ENCODE assay signal across 28 mouse cellular contexts in genomic region chr6:72223892-72224291, GRCm38 (mm10). TPM values are rescaled to one million over a fixed set of nuclear protein-coding genes. Genes with fewer than 3 reads are reported as not detected.
DNase-seq lines count a peak whose midpoint lies in the region; ATAC-seq and TF ChIP-seq lines count a peak whose summit lies in the region.
"Had no signal": no experiment of that assay in that cellular context is flagged by ENCODE, and none has a peak within 500 bp of the region (broad histone marks: within the 10 kb centered on the region; RNA-seq: fewer than 3 reads in every experiment).

No protein-coding gene starts in this region.

- TF ChIP-seq CTCF in ES-Bruce4 (IDR thresholded peaks at IDR 0.05; ENCODE audit: low read depth, low read length), result no peak

- 59% methylated on average over 6 of the region's 6 CpGs for WGBS in intestine, embryonic 15.5 days
- 59% methylated on average over 6 of the region's 6 CpGs for WGBS in limb, embryonic 12.5 days

- DNase-seq in ES-E14 (ENCODE audit: low read depth, low spot score), result no peak
- no peak for DNase-seq in gastrocnemius, adult 8-10 months (ENCODE audit: low spot score in 2 of 2)
- no peak for DNase-seq in layer of hippocampus, postnatal 36 days
- no peak for DNase-seq in kidney, postnatal 36 days
- DNase-seq: adrenal gland, adult 8-10 months; B cell, adult 2 months; cerebellum, adult 9-10 months; embryo, embryonic 11 days; forebrain, postnatal 0 days; gastrocnemius, postnatal 14 days; kidney, adult 2 months; kidney, postnatal 4 days; liver, postnatal 0 days; lung, postnatal 4 days; retina, postnatal 1 day; right cerebral cortex, postnatal 14 days had no signal

- H3K27ac ChIP-seq in ES-Bruce4 (ENCODE audit: insufficient read depth, low read length) (no peak overlapping the region), ES-E14 (ENCODE audit: insufficient read depth, low read depth, low read length, poor library complexity, severe bottlenecking) (no peak overlapping the region)
- H3K27ac ChIP-seq in intestine, embryonic 15.5 days, result no peak overlapping the region
- H3K27ac ChIP-seq in limb, embryonic 12.5 days, result no peak overlapping the region
- H3K27ac ChIP-seq: embryonic facial prominence, embryonic 13.5 days; hindbrain, embryonic 12.5 days; liver, embryonic 12.5 days; midbrain, embryonic 13.5 days; neural tube, embryonic 15.5 days had no signal

- H3K4me2 ChIP-seq in intestine, embryonic 15.5 days (replicated peaks), result peak overlapping the region; percentile 36; the same call in 1 of the 2 replicates
- H3K4me2 ChIP-seq in limb, embryonic 12.5 days, result no peak overlapping the region
- H3K4me2 ChIP-seq: embryonic facial prominence, embryonic 13.5 days; hindbrain, embryonic 12.5 days; liver, embryonic 12.5 days; midbrain, embryonic 13.5 days; neural tube, embryonic 15.5 days had no signal

- in situ Hi-C loops in ES-E14 (cut with MboI; ENCODE audit: low sequenced_read_pairs in 2 of 2, unreplicated experiment in 2 of 2), result no loop called here

- TF ChIP-seq EP300 in ES-Bruce4 (IDR thresholded peaks at IDR 0.05; ENCODE audit: insufficient read depth, low read depth, low read length), result 0 out of 2 replicates have a peak, but pooled peaks have one; percentile 47

- H3K4me1 ChIP-seq in ES-Bruce4 (ENCODE audit: control insufficient read depth, insufficient read depth, low read length) (no peaks in the 10 kb centered on the region), ES-E14 (ENCODE audit: control insufficient read depth in 2 of 2, insufficient read depth in 2 of 2, low read length in 2 of 2, poor library complexity in 1 of 2) (peaks cover 0 to 5% of the 10 kb centered on the region in 2 experiments; a peak in 1 of 4 replicates)
- peaks cover 49% of the 10 kb centered on the region for H3K4me1 ChIP-seq in intestine, embryonic 15.5 days (replicated peaks)
- H3K4me1 ChIP-seq in limb, embryonic 12.5 days (replicated peaks), result peaks cover 78% of the 10 kb centered on the region

- peak; percentile 72 for ATAC-seq in intestine, embryonic 15.5 days
- ATAC-seq in limb, embryonic 12.5 days (ENCODE audit: insufficient number of reproducible peaks, insufficient read depth, low FRiP score, low TSS enrichment, low read depth), result peak; percentile 28; the same call in 1 of the 2 replicates
- ATAC-seq in monocyte, adult 5-6 weeks (replicated peaks; ENCODE audit: insufficient number of reproducible peaks, low FRiP score, low TSS enrichment, poor library complexity, severe bottlenecking), result no peak
- ATAC-seq: forebrain, postnatal 0 days; liver, embryonic 12.5 days; liver, postnatal 0 days; lung, postnatal 0 days; midbrain, embryonic 13.5 days had no signal

- no peaks in the 10 kb centered on the region; the same call in 1 of the 2 replicates for H3K27me3 ChIP-seq in ES-Bruce4 (ENCODE audit: control insufficient read depth, insufficient read depth, low read length, poor library complexity, severe bottlenecking)
- H3K27me3 ChIP-seq in intestine, embryonic 15.5 days (replicated peaks), result peaks cover 4% of the 10 kb centered on the region
- H3K27me3 ChIP-seq in limb, embryonic 12.5 days, result peaks cover 9% of the 10 kb centered on the region

- H3K9ac ChIP-seq in ES-Bruce4 (ENCODE audit: low read depth, poor library complexity, severe bottlenecking) (no peak overlapping the region), ES-E14 (ENCODE audit: insufficient read depth, low read depth, low read length, poor library complexity, severe bottlenecking) (no peak overlapping the region)
- H3K9ac ChIP-seq in intestine, embryonic 15.5 days, result no peak overlapping the region
- no peak overlapping the region for H3K9ac ChIP-seq in limb, embryonic 12.5 days (replicated peaks)
- H3K9ac ChIP-seq: embryonic facial prominence, embryonic 13.5 days; forebrain, postnatal 0 days; hindbrain, embryonic 12.5 days; liver, embryonic 12.5 days; liver, postnatal 0 days; midbrain, embryonic 13.5 days; neural tube, embryonic 15.5 days had no signal

- H3K9me3 ChIP-seq in ES-Bruce4 (replicated peaks; ENCODE audit: control insufficient read depth, insufficient read depth, low read length, poor library complexity, severe bottlenecking) (no peaks in the 10 kb centered on the region), ES-E14 (ENCODE audit: control insufficient read depth, insufficient read depth, low read depth, low read length) (no peaks in the 10 kb centered on the region)
- H3K9me3 ChIP-seq in intestine, embryonic 15.5 days, result no peaks in the 10 kb centered on the region
- H3K9me3 ChIP-seq in limb, embryonic 12.5 days, result no peaks in the 10 kb centered on the region
- H3K9me3 ChIP-seq: embryonic facial prominence, embryonic 13.5 days; hindbrain, embryonic 12.5 days; liver, embryonic 12.5 days; midbrain, embryonic 13.5 days; neural tube, embryonic 15.5 days had no signal

- no peak overlapping the region for H3K4me3 ChIP-seq in ES-Bruce4 (ENCODE audit: low read depth, low read length)
- H3K4me3 ChIP-seq in ES-E14 (ENCODE audit: insufficient read depth in 1 of 2, low read depth in 1 of 2, low read length in 2 of 2, poor library complexity in 1 of 2, severe bottlenecking in 1 of 2), result no peak overlapping the region
- H3K4me3 ChIP-seq in intestine, embryonic 15.5 days (replicated peaks), result no peak overlapping the region
- H3K4me3 ChIP-seq in limb, embryonic 12.5 days (replicated peaks), result no peak overlapping the region
- H3K4me3 ChIP-seq: embryonic facial prominence, embryonic 13.5 days; hindbrain, embryonic 12.5 days; liver, embryonic 12.5 days; midbrain, embryonic 13.5 days; neural tube, embryonic 15.5 days had no signal

- no peak for TF ChIP-seq POLR2A in ES-Bruce4 (IDR thresholded peaks at IDR 0.05; ENCODE audit: insufficient read depth, low read length)

- H3K36me3 ChIP-seq in ES-Bruce4 (ENCODE audit: control insufficient read depth, insufficient read depth, low read length, poor library complexity, severe bottlenecking), result no peaks in the 10 kb centered on the region
- no peaks in the 10 kb centered on the region for H3K36me3 ChIP-seq in ES-E14 (ENCODE audit: control insufficient read depth, insufficient read depth, low read length, poor library complexity, severe bottlenecking)
- H3K36me3 ChIP-seq in intestine, embryonic 15.5 days, result no peaks in the 10 kb centered on the region
- peaks cover 3% of the 10 kb centered on the region; the same call in 1 of the 2 replicates for H3K36me3 ChIP-seq in limb, embryonic 12.5 days
- H3K36me3 ChIP-seq: embryonic facial prominence, embryonic 13.5 days; hindbrain, embryonic 12.5 days; liver, embryonic 12.5 days; midbrain, embryonic 13.5 days; neural tube, embryonic 15.5 days had no signal

TF ChIP-seq in ES-E14, 5 proteins besides CTCF, POLR2A, EP300 and RAD21:
- TF ChIP-seq ZNF384 (IDR thresholded peaks at IDR 0.05; ENCODE audit: low read depth, low read length) (0 out of 2 replicates have a peak, but pooled peaks have one; percentile 13), HCFC1 (IDR thresholded peaks at IDR 0.05; ENCODE audit: borderline replicate concordance, insufficient read depth, low read length) (no peak)
TF ChIP-seq in ES-E14: peak in this region for 1.

RNA-seq across cellular contexts. Expression of gene Atoh8, which starts 11.5 kb away (rescaled TPM):
- not detected in 2 replicates for polyA plus RNA-seq in ES-Bruce4 (2011; ENCODE audit: insufficient read depth, insufficient read length, low read depth, missing spikeins)
- total RNA-seq in ES-E14 (2012; rRNA removed), result 1.0 TPM in 1 of 2 replicates, not detected in the other
- 9.4 and 9.6 TPM in 2 replicates for polyA plus RNA-seq in intestine, embryonic 15.5 days (2015; fragmentation: Nextera tagmentation; extraction: Ambion mirVana)
- polyA plus RNA-seq in limb, embryonic 12.5 days (2016; fragmentation: Nextera tagmentation; extraction: Ambion mirVana), result 30.7 and 30.8 TPM in 2 replicates
- 1 to 10 TPM; 2.5 to 3.6 (median 3.2) TPM for total RNA-seq in gastrocnemius, adult 8-10 months (2022)
- total RNA-seq in layer of hippocampus, postnatal 36 days (2021), result 1 to 10 TPM; 2.2 to 3.4 TPM
- total RNA-seq in monocyte, adult 5-6 weeks (2017), result 0.49 TPM in 1 of 3 replicates, not detected in the others
- total RNA-seq: granulocyte monocyte progenitor cell, adult 5-6 weeks; megakaryocyte-erythroid progenitor cell, adult 5-6 weeks had no signal
